Mouse (Mus musculus) embryonic facial prominence, embryonic 14.5 days (tissue): ENCODE measurements around the gene Rplp1. TPM values are rescaled to one million over a fixed set of nuclear protein-coding genes. Genes with fewer than 3 reads are reported as not detected.

Source experiments
- ATAC-seq: fragments of 200-750 bp; cut with Nextera tagmentation; 2 replicates; pipeline ENCODE4 v1.8.0; 2017; ENCODE audit warnings: low read depth, moderate number of reproducible peaks, moderate TSS enrichment
- DNase-seq: peaks from one replicate; pipeline ENCODE4 v3.0.0-alpha.2; 2015; ENCODE audit warnings: low spot score
- H3K27ac ChIP-seq: fragments of 300-500 bp; sonication (generic); replicated peaks from 2 replicates; pipeline ENCODE4 v1.5.1; 2014; ENCODE audit warnings: low read depth, mild to moderate bottlenecking, low read length, moderate library complexity
- H3K27me3 ChIP-seq: fragments of 300-500 bp; sonication (generic); replicated peaks from 2 replicates; pipeline ENCODE4 v1.6.1; 2014; ENCODE audit warnings: low read length; ENCODE audit not compliant: control insufficient read depth, insufficient read depth
- H3K36me3 ChIP-seq: fragments of 300-500 bp; sonication (generic); 2 replicates; pipeline ENCODE4 v1.6.1; 2014; ENCODE audit warnings: low read length, mixed read lengths; ENCODE audit not compliant: control insufficient read depth, insufficient read depth
- H3K4me1 ChIP-seq: fragments of 300-500 bp; sonication (generic); 2 replicates; pipeline ENCODE4 v1.6.1; 2014; ENCODE audit warnings: antibody characterized with exemption, low read length; ENCODE audit not compliant: control insufficient read depth, insufficient read depth
- H3K4me2 ChIP-seq: fragments of 300-500 bp; sonication (generic); 2 replicates; pipeline ENCODE4 v1.6.1; 2014; ENCODE audit warnings: low read depth, mild to moderate bottlenecking, low read length, moderate library complexity, mixed read lengths
- H3K4me3 ChIP-seq: fragments of 300-500 bp; sonication (generic); 2 replicates; pipeline ENCODE4 v1.5.1; 2014; ENCODE audit warnings: low read depth, mild to moderate bottlenecking, low read length
- H3K9ac ChIP-seq: fragments of 300-500 bp; sonication (generic); 2 replicates; pipeline ENCODE4 v1.6.1; 2014; ENCODE audit warnings: low read depth, mild to moderate bottlenecking, low read length, moderate library complexity, mixed read lengths
- H3K9me3 ChIP-seq: fragments of 300-500 bp; sonication (generic); 2 replicates; pipeline ENCODE4 v1.6.1; 2016; ENCODE audit warnings: low read length; ENCODE audit not compliant: control insufficient read depth
- WGBS: fragments of 180-500 bp; shearing (Covaris S2); extraction: QIAGEN DNeasy Blood & Tissue Kit; methylation state at CpG from one replicate; pipeline ENCODE4 v1.1.7; 2014; 5-methylcytosine and 5-hydroxymethylcytosine counted together
- polyA plus RNA-seq: library from polyadenylated mRNA; unstranded; fragments of >200 nt; fragmentation: Nextera tagmentation; extraction: Ambion mirVana; gene quantifications from 2 replicates; pipeline ENCODE4 v1.2.1, GENCODE M21; 2014

Rplp1 gene
- polyA plus RNA-seq, 1 experiment from 2014 or later = 1,994 TPM

DNA sequence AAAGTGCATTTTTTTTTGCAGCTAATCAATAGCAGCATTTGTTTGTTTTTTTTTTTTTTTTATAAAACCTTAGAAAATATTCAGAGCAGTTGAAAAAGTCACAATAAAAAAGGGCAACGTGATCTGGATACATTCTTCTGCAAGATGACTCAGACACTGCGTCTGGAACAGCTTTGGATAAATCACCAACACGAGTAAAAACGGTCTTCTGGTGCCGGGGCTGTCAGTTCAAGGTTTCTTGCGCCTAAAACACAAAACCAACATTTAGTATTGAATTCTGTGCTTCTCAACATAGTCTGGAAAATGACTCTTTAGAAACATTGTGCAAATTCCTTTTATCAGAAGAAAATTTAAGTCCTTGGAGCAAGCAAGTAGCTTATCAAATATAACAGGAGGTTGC is 3.1 kb upstream of the Rplp1 start:
- H3K27ac ChIP-seq = no peak overlapping the region
- H3K9me3 ChIP-seq = no peaks in the 10 kb centered on the region
- 80% methylated on average over 6 of the region's 6 CpGs for WGBS
- no peak for ATAC-seq
- no peak overlapping the region for H3K9ac ChIP-seq
- no peaks in the 10 kb centered on the region for H3K27me3 ChIP-seq
- H3K4me1 ChIP-seq = peaks cover 8% of the 10 kb centered on the region
- H3K4me2 ChIP-seq = no peak overlapping the region
- H3K4me3 ChIP-seq = no peak overlapping the region
- DNase-seq = no peak
- H3K36me3 ChIP-seq = peaks cover 66% of the 10 kb centered on the region

GRCm38 (mm10) chr9:61916986-61917385 is 2.6 kb upstream of the Rplp1 start:
- ATAC-seq (no peak), DNase-seq (no peak)
- Histone ChIP-seq H3K9ac (no peak overlapping the region), H3K9me3 (no peaks in the 10 kb centered on the region), H3K36me3 (peaks cover 66% of the 10 kb centered on the region), H3K27me3 (no peaks in the 10 kb centered on the region), H3K27ac (no peak overlapping the region), H3K4me1 (peaks cover 8% of the 10 kb centered on the region), H3K4me3 (no peak overlapping the region), H3K4me2 (no peak overlapping the region)
- 87% methylated on average over 3 of the region's 3 CpGs for WGBS

- no peaks in the 10 kb centered on the region for H3K27me3 ChIP-seq
- H3K36me3 ChIP-seq = peaks cover 59% of the 10 kb centered on the region
- H3K4me3 ChIP-seq = peak overlapping the region; percentile 92
- WGBS = 40% methylated on average over 4 of the region's 4 CpGs
- DNase-seq (no peak), ATAC-seq (no peak)
- H3K9ac ChIP-seq = peak overlapping the region; percentile 92
- peaks cover 8% of the 10 kb centered on the region for H3K4me1 ChIP-seq
- peak overlapping the region; percentile 85 for H3K4me2 ChIP-seq
- peak overlapping the region; percentile 94; the same call in 1 of the 2 replicates for H3K27ac ChIP-seq
- H3K9me3 ChIP-seq = no peaks in the 10 kb centered on the region
These were observed 1.2 kb upstream of the Rplp1 start for GRCm38 (mm10) chr9:61915393-61916005.

- Histone ChIP-seq H3K27me3 (no peaks in the 10 kb centered on the region), H3K9ac (peak overlapping the region; percentile 92), H3K27ac (peak overlapping the region; percentile 94), H3K4me2 (peak overlapping the region; percentile 85), H3K4me3 (peak overlapping the region; percentile 92), H3K36me3 (peaks cover 53% of the 10 kb centered on the region), H3K9me3 (no peaks in the 10 kb centered on the region), H3K4me1 (peaks cover 8% of the 10 kb centered on the region)
- DNase-seq (no peak), ATAC-seq (no peak)
- WGBS = 4% methylated on average over 13 of the region's 13 CpGs
These were observed 567 bp upstream of the Rplp1 start for GRCm38 (mm10) chr9:61914917-61915300.

GRCm38 (mm10) chr9:61911300-61912128 is 2.8 kb downstream of the Rplp1 start:
- ATAC-seq = no peak
- no peaks in the 10 kb centered on the region for H3K9me3 ChIP-seq
- H3K4me3 ChIP-seq = no peak overlapping the region
- peaks cover 25% of the 10 kb centered on the region for H3K36me3 ChIP-seq
- H3K27ac ChIP-seq = no peak overlapping the region
- no peak overlapping the region for H3K4me2 ChIP-seq
- H3K27me3 ChIP-seq = no peaks in the 10 kb centered on the region
- WGBS = 54% methylated on average over 6 of the region's 6 CpGs
- H3K4me1 ChIP-seq = peaks cover 8% of the 10 kb centered on the region
- no peak overlapping the region for H3K9ac ChIP-seq
- DNase-seq = no peak

- Histone ChIP-seq H3K4me3 (no peak overlapping the region), H3K9me3 (no peaks in the 10 kb centered on the region), H3K4me1 (peaks cover 8% of the 10 kb centered on the region), H3K27me3 (no peaks in the 10 kb centered on the region), H3K9ac (no peak overlapping the region), H3K36me3 (peaks cover 25% of the 10 kb centered on the region), H3K4me2 (no peak overlapping the region), H3K27ac (no peak overlapping the region)
- WGBS = 41% methylated on average over 20 of the region's 20 CpGs
- DNase-seq (peak; percentile 62), ATAC-seq (no peak)
These were observed 3.7 kb downstream of the Rplp1 start for GRCm38 (mm10) chr9:61910526-61911256.

GRCm38 (mm10) chr9:61909633-61910032 is 4.7 kb downstream of the Rplp1 start:
- Histone ChIP-seq H3K4me1 (peaks cover 8% of the 10 kb centered on the region), H3K4me3 (no peak overlapping the region), H3K4me2 (no peak overlapping the region), H3K9ac (no peak overlapping the region), H3K27ac (no peak overlapping the region), H3K27me3 (no peaks in the 10 kb centered on the region), H3K9me3 (no peaks in the 10 kb centered on the region), H3K36me3 (peaks cover 25% of the 10 kb centered on the region)
- 86% methylated on average over 1 of the region's 1 CpGs for WGBS
- ATAC-seq (no peak), DNase-seq (no peak)

DNA sequence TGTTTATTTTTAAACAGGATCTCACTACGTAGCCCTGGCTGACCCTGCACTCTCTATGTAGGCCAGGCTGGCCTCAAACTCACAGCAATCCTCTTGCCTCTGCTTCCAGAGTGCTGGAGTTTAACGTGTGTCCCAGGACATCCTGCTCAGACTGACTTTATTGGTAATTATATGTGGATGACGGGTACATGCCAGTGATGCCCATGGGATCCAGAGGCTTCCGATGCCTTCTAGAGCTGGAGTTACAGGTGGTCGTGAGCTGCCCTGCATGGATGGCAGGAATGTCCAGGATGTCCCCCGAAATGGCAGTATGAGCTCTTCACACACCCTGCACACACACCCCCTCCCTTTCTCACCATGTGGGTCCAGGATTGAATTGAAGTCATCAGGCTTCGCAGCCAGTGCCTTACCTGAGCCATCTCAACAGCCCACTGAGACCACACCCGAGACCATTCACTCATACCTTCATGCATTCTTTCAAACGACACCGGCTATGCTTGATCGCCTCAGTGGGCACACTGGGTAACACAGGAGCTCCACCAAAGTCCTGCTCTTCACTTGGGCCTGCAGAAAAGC is 5.4 kb downstream of the Rplp1 start:
- peaks cover 25% of the 10 kb centered on the region for H3K36me3 ChIP-seq
- 85% methylated on average over 11 of the region's 11 CpGs for WGBS
- no peak overlapping the region for H3K27ac ChIP-seq
- ATAC-seq = no peak
- no peak overlapping the region for H3K9ac ChIP-seq
- H3K4me2 ChIP-seq = no peak overlapping the region
- no peaks in the 10 kb centered on the region for H3K27me3 ChIP-seq
- H3K9me3 ChIP-seq = no peaks in the 10 kb centered on the region
- no peak overlapping the region for H3K4me3 ChIP-seq
- H3K4me1 ChIP-seq = peaks cover 8% of the 10 kb centered on the region
- DNase-seq = no peak
